Mouse (Mus musculus) frontal cortex, adult 2 months (tissue): ENCODE results near the gene Cacna2d2. TPM values are rescaled to one million over a fixed set of nuclear protein-coding genes. Genes with fewer than 3 reads are reported as not detected.

Experiments used
- DNase-seq, 2 experiments: peaks; one replicate each; pipeline ENCODE4 v3.0.0; 2022; ENCODE audit warnings: low spot score in 1 of 2; ENCODE audit errors: extremely low spot score in 1 of 2
- polyA plus RNA-seq: library from polyadenylated mRNA; depleted of rRNA; stranded (reverse); fragments of >200 nt; gene quantifications from 2 replicates; pipeline ENCODE4 v1.2.3, GENCODE M21; 2012

Cacna2d2 gene
- polyA plus RNA-seq, 1 experiment, result 33.1 TPM

DNA sequence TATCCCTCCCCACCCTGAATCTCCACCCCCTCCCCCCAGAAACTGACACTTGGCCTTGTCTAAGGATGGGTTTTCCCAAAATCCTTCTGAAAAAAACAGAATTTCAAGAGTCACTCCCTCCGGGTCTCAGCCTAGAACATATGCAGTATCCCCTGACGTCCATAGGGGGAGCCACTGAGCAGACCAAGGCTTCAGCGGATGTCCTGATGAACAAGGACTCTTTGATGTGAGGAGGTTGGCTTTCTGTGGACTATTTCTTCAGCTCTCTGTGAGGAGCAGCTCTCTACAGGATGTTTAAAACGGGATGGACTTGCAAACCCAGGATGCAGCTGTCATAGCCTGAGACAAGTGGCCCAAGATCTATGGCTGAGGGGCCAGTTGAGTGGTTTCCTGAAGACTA, 53.1 kb downstream of the Cacna2d2 start:
- DNase-seq, result peak in 1 of 2 experiments; percentile 50

- no peak for DNase-seq
These were observed 53.7 kb downstream of the Cacna2d2 start for GRCm38 (mm10) chr9:107453151-107453550.

GRCm38 (mm10) chr9:107456667-107457066, 57.3 kb downstream of the Cacna2d2 start:
- DNase-seq, result peak; percentile 73 to 85

DNA sequence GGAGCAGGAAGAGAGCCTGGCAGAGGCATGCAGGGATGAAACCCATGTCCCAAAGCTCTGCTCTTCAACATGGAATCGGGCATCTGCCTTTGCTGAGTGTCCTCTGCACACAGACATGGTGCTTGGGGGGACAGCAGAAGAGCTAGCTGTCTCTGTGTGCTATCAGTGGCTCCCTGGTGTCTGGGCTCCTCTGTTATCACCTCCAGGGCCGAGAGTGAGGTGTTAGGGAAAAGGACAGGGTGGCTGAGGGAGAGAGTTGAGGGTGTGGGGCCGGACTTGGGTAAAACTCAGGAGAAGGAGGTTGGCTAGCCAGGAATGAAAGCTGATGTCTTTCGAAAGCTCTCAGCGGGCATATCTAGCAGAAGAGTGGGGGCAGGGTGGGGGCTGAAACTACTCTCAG, 63.5 kb downstream of the Cacna2d2 start:
- no peak for DNase-seq

DNA sequence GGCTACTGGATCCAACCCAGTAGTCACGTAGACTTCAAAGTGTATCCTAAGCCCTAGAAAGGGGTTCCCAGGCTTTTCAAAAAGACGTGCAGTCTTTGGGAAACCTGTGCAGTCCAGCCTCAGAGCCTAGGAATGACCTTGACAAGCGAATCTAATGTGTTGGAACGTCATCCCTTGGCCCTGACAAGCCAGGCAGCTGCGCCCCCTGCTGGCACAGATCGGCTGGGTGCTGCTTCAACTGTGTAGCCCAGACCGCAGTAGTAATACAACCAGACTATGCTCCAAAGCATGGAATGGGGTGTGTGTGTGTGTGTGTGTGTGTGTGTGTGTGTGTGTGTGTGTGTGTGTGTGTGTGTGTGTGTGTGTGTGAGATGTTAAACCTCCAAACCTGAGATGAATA, 64.1 kb downstream of the Cacna2d2 start:
- DNase-seq, result peak; percentile 45 to 90

DNA sequence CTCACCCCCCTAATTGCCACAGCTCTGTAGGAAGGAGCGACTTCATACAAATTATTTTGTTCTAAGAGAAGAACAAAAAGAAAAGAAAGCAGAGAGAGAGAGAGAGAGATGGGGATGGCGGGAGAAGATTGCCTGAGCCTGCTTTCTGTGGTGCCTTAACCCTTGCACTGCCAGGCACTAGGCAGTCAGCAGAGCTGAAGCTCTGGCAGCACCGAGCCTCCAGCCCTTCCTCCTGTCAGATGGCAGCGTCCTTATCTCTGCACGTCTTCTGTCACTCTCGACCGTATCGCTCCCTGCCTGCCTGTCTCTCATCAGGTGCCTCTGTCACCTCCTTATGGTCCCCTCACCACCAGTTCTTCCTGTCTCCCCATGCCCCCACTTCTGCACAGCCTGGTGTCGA, 64.7 kb downstream of the Cacna2d2 start:
- no peak for DNase-seq

DNA sequence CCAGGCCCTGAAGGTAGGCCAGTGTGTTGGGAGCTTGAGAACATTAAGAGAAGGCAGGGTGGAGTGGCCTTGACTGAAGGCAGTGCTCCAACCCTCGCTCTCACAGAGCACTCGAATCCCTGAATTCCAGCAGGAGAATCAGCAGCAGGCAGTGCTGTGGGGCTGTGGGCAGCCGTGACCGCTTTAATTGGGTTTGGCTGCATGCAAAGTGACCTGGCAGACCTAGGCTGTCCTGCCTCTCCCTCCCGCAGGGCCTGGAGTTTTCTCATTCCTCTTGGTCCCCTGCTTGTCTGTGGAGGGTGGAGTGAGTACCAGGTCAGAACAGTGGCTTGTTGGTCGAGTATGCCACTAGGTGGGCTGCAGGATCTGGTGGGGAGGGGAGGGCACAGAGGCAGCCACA, 66.2 kb downstream of the Cacna2d2 start:
- no peak for DNase-seq

- no peak for DNase-seq
These were observed 69.9 kb downstream of the Cacna2d2 start for GRCm38 (mm10) chr9:107469213-107469795.

DNA sequence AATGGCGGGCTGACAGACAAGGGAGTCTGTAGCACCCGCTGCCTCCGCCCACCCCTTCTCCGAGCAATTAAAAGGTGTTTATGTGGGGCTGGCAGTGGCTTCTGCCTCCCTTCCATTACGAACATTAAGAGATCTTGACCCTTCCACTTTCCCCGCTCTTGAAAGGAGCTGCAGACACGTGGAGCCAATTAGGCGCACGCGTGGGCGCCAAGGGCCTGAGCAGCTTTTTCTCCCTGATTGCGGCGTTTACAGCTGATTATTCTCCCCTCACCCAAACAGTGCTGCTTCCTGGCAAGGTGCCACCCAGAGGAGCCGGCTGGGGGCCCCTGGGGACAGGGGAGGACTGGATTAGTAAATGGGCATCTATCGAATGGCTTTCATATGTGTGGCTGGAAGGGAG, 71.0 kb downstream of the Cacna2d2 start:
- no peak for DNase-seq

GRCm38 (mm10) chr9:107474016-107474415, 74.6 kb downstream of the Cacna2d2 start:
- DNase-seq, result no peak

DNA sequence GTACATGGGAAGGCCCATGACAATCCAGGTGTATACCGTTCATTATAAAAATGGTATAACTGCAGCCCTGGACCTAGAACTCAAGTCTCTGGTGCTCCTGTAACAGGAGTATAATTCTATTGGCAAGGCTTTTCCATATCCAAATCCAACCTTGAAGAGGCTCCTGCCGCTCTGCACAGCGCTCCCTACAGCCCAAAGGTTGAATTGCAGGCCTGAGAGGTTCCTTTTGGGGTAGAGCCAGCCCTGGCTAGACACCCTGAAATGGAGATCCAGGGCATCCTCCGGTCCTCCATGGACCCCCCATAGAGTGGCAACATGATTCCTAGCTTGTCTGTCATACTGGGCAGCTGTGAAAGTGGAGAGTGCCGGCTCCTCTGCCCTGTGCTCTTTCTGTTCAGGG, 79.6 kb downstream of the Cacna2d2 start:
- DNase-seq, result no peak

DNA sequence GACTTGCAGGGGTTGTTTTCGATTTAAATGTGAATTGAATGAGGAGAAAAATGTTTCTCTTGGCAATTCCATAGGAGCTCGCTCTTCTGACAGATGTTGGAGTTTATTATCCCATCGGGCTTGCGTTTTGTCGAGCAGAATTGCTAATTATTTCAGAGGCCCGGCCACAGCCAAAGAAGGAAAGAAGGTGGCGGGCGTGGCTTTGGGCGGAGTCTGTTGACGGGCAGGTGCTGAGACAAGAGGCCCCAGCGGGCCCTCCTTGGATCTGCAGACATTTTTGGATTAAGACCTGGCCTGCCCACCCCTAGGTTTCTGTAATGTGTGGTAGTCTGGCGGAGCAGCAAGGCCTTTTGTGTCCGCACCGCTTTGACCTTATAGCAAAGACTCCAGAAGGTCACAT, 80.2 kb downstream of the Cacna2d2 start:
- DNase-seq, result no peak

DNA sequence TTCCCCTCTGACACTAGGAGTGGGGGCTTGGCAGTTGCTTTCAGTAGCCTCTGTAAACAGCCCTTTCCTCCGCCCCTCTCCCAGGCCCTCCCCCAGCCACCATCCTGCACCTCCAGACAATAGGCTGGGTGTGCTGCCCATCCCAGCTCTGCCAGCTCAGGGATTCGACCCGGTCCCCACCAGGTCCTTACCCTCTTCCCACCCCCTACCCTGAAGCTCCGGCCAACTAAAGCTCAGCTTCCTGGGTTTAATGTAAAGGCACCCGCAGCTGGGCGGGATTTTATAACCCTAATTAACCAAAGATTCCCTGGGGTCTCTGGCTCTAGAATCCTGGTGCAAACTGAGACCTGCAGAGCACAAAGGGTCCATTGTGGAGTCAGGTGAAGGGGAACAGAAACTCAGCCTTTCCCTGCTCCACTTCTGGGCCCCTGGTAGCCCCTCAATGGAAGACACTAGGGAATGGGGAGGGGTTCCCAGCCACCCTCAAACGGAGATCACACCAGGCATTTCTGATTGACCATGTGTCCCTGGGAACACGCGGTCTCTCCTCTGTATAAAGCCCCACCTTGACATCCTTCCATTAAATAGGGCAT, 81.2 kb downstream of the Cacna2d2 start:
- no peak for DNase-seq

- DNase-seq, result no peak
These were observed 81.9 kb downstream of the Cacna2d2 start for GRCm38 (mm10) chr9:107481340-107481739.

DNA sequence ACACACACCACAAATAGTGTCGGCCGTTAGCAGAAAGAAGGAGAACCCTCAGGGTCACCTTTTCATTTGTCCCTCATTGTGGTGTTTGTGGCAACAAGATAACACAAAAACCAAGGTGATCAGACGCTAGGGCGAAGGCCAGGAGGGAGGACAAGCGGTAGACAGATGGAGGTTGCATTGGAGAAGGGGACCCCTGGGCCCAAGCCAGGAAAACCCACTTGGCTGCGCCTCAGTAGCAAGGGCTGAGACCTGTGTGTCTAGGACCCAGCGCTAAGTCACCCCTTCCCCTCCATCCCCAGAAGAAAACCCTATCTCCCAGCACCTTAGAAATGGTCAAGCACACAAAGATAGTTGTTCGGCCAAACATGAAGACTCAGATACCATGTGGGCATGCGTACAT, 82.6 kb downstream of the Cacna2d2 start:
- DNase-seq, result no peak

GRCm38 (mm10) chr9:107482770-107483169, 83.4 kb downstream of the Cacna2d2 start:
- no peak for DNase-seq

DNA sequence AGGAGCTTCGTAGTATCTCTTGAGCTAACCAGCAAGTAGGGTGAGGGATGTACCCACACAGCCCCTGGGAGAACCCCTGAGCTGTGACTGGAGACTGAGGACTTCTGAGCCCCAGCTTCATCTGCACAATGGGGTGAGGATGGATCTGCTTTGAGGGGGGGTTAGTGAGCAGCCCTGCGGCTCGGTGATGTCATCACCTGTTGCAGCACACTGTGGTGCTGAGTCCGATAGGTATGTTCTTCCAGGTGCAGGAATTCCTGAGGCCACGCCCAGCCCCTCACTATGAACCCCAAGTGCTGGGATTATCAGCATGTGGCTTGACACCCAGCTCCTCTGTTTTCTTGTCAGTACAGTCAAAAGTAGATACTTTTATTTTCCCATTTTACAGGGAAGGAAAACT, 84.3 kb downstream of the Cacna2d2 start:
- DNase-seq, result no peak

GRCm38 (mm10) chr9:107484302-107484701, 84.9 kb downstream of the Cacna2d2 start:
- DNase-seq, result peak in 1 of 2 experiments; percentile 47

- no peak for DNase-seq
These were observed 85.4 kb downstream of the Cacna2d2 start for GRCm38 (mm10) chr9:107484766-107485165.

DNA sequence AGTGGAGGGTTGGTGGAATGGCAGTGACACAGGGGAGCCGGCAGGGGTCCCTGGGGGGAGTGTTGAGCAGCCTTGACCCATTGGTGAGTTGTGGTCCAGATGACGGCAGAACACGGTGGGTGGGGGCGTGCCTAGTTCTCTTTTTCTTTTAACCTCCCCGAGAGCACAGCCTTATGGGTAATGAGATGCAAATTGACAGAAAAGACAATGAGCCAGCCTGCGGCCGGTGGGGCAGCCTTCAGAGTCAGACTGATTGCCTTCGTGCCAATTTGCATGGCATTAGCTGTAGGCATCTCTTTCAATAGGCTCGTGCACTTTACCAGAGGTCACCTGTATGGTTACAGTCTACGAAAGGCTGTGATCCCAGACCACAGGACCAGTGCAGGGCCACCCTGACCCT, 86.7 kb downstream of the Cacna2d2 start:
- no peak for DNase-seq

DNA sequence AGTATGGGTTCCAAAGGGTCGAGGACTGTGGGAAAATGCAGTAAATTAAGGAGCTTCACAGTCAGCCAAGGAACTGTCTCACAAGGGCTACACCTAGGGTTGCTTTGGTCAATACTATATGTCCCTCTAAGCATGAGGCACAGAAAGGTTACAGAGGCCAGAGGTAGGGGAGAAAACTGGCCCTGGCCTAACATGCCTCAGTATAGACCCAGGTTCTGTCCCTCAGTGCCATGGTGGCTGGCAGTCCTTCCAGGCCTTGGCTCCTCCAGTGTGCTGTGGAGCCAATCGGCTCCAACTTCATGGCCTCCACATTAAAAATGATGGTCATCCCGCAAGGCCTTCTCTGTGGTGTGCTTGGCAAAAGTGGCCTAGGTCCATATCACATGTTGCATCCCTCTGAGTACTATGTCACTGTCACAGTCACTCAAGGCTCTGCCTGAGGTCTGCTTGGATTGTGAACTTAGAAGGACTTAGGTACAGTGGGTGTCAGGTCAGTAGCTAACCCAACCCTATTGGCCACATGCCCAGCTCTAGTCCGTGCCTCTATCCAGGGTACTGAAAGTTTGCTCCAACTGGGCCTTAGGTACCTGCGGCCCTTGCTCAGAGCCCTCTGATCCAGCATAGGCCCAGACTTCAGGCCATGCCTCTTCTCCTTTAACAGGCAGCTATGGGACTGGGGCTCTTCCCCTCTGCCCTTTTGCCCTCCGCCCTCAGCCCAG, 87.3 kb downstream of the Cacna2d2 start:
- DNase-seq, result no peak

GRCm38 (mm10) chr9:107490146-107490545, 90.7 kb downstream of the Cacna2d2 start:
- no peak for DNase-seq
